Mouse (Mus musculus): ENCODE results near the gene Smurf1. TPM values are rescaled to one million over a fixed set of nuclear protein-coding genes. Genes with fewer than 3 reads are reported as not detected.

Gene Smurf1
- polyA plus RNA-seq, 1 experiment from 2014 or later: 17.2 TPM

- Histone ChIP-seq H3K4me2 (ENCODE audit: low read length) (no peak overlapping the region), H3K4me3 (ENCODE audit: low read depth, low read length) (no peak overlapping the region), H3K27ac (ENCODE audit: low read depth) (no peak overlapping the region), H3K9me3 (ENCODE audit: control insufficient read depth, low read length) (no peaks in the 10 kb centered on the region), H3K4me1 (replicated peaks; ENCODE audit: control insufficient read depth, insufficient read depth, low read length) (no peaks in the 10 kb centered on the region), H3K9ac (ENCODE audit: low read length) (no peak overlapping the region), H3K36me3 (ENCODE audit: control insufficient read depth, insufficient read depth, low read length) (peaks cover 17% of the 10 kb centered on the region), H3K27me3 (replicated peaks; ENCODE audit: control insufficient read depth, insufficient read depth, low read length) (no peaks in the 10 kb centered on the region)
- ATAC-seq (replicated peaks; ENCODE audit: low FRiP score, low TSS enrichment, low read depth): no peak
- 63% methylated on average over 12 of the region's 12 CpGs for WGBS
- no peak for DNase-seq (ENCODE audit: low spot score)
Observed at GRCm38 (mm10) chr5:144904356-144905134, 61.1 kb downstream of the Smurf1 start.

GRCm38 (mm10) chr5:144901791-144902190 is 63.9 kb downstream of the Smurf1 start:
- WGBS: 74% methylated on average over 10 of the region's 10 CpGs
- H3K4me1 ChIP-seq (replicated peaks; ENCODE audit: control insufficient read depth, insufficient read depth, low read length): no peaks in the 10 kb centered on the region
- peaks cover 42% of the 10 kb centered on the region for H3K36me3 ChIP-seq (ENCODE audit: control insufficient read depth, insufficient read depth, low read length)
- no peak for DNase-seq (ENCODE audit: low spot score)
- H3K4me3 ChIP-seq (ENCODE audit: low read depth, low read length): no peak overlapping the region
- ATAC-seq (replicated peaks; ENCODE audit: low FRiP score, low TSS enrichment, low read depth): no peak
- no peaks in the 10 kb centered on the region for H3K27me3 ChIP-seq (replicated peaks; ENCODE audit: control insufficient read depth, insufficient read depth, low read length)
- H3K9me3 ChIP-seq (ENCODE audit: control insufficient read depth, low read length): no peaks in the 10 kb centered on the region
- H3K27ac ChIP-seq (ENCODE audit: low read depth): no peak overlapping the region
- no peak overlapping the region for H3K9ac ChIP-seq (ENCODE audit: low read length)
- no peak overlapping the region for H3K4me2 ChIP-seq (ENCODE audit: low read length)

GRCm38 (mm10) chr5:144901035-144901434 is 64.6 kb downstream of the Smurf1 start:
- Histone ChIP-seq H3K36me3 (ENCODE audit: control insufficient read depth, insufficient read depth, low read length) (peaks cover 50% of the 10 kb centered on the region), H3K9ac (ENCODE audit: low read length) (no peak overlapping the region), H3K4me2 (ENCODE audit: low read length) (no peak overlapping the region), H3K27me3 (replicated peaks; ENCODE audit: control insufficient read depth, insufficient read depth, low read length) (no peaks in the 10 kb centered on the region), H3K27ac (ENCODE audit: low read depth) (no peak overlapping the region), H3K9me3 (ENCODE audit: control insufficient read depth, low read length) (no peaks in the 10 kb centered on the region), H3K4me1 (replicated peaks; ENCODE audit: control insufficient read depth, insufficient read depth, low read length) (no peaks in the 10 kb centered on the region), H3K4me3 (ENCODE audit: low read depth, low read length) (no peak overlapping the region)
- DNase-seq (ENCODE audit: low spot score) (no peak), ATAC-seq (replicated peaks; ENCODE audit: low FRiP score, low TSS enrichment, low read depth) (no peak)
- WGBS: 90% methylated on average over 7 of the region's 7 CpGs

GRCm38 (mm10) chr5:144898448-144899052 is 67.1 kb downstream of the Smurf1 start:
- no peak overlapping the region for H3K9ac ChIP-seq (ENCODE audit: low read length)
- no peak overlapping the region for H3K4me3 ChIP-seq (ENCODE audit: low read depth, low read length)
- H3K27me3 ChIP-seq (replicated peaks; ENCODE audit: control insufficient read depth, insufficient read depth, low read length): no peaks in the 10 kb centered on the region
- DNase-seq (ENCODE audit: low spot score) (no peak), ATAC-seq (replicated peaks; ENCODE audit: low FRiP score, low TSS enrichment, low read depth) (no peak)
- no peaks in the 10 kb centered on the region for H3K9me3 ChIP-seq (ENCODE audit: control insufficient read depth, low read length)
- peaks cover 66% of the 10 kb centered on the region for H3K36me3 ChIP-seq (ENCODE audit: control insufficient read depth, insufficient read depth, low read length)
- WGBS: 50% methylated on average over 7 of the region's 7 CpGs
- H3K4me1 ChIP-seq (replicated peaks; ENCODE audit: control insufficient read depth, insufficient read depth, low read length): no peaks in the 10 kb centered on the region
- H3K27ac ChIP-seq (ENCODE audit: low read depth): no peak overlapping the region
- no peak overlapping the region for H3K4me2 ChIP-seq (ENCODE audit: low read length)

- Histone ChIP-seq H3K4me2 (ENCODE audit: low read length) (no peak overlapping the region), H3K4me1 (replicated peaks; ENCODE audit: control insufficient read depth, insufficient read depth, low read length) (no peaks in the 10 kb centered on the region), H3K9ac (ENCODE audit: low read length) (no peak overlapping the region), H3K4me3 (ENCODE audit: low read depth, low read length) (no peak overlapping the region), H3K27ac (ENCODE audit: low read depth) (no peak overlapping the region), H3K36me3 (ENCODE audit: control insufficient read depth, insufficient read depth, low read length) (peaks cover 73% of the 10 kb centered on the region), H3K9me3 (ENCODE audit: control insufficient read depth, low read length) (no peaks in the 10 kb centered on the region), H3K27me3 (replicated peaks; ENCODE audit: control insufficient read depth, insufficient read depth, low read length) (no peaks in the 10 kb centered on the region)
- WGBS: 72% methylated on average over 7 of the region's 7 CpGs
- DNase-seq (ENCODE audit: low spot score) (no peak), ATAC-seq (replicated peaks; ENCODE audit: low FRiP score, low TSS enrichment, low read depth) (0 out of 2 replicates have a peak, but pooled peaks have one; percentile 27)
Observed at GRCm38 (mm10) chr5:144897881-144898280, 67.8 kb downstream of the Smurf1 start.

GRCm38 (mm10) chr5:144891276-144891675 is 74.4 kb downstream of the Smurf1 start:
- no peak overlapping the region for H3K27ac ChIP-seq (ENCODE audit: low read depth)
- H3K27me3 ChIP-seq (replicated peaks; ENCODE audit: control insufficient read depth, insufficient read depth, low read length): no peaks in the 10 kb centered on the region
- peaks cover 87% of the 10 kb centered on the region for H3K36me3 ChIP-seq (ENCODE audit: control insufficient read depth, insufficient read depth, low read length)
- H3K4me2 ChIP-seq (ENCODE audit: low read length): no peak overlapping the region
- H3K4me3 ChIP-seq (ENCODE audit: low read depth, low read length): no peak overlapping the region
- H3K9ac ChIP-seq (ENCODE audit: low read length): no peak overlapping the region
- DNase-seq (ENCODE audit: low spot score): no peak
- WGBS: 89% methylated on average over 11 of the region's 11 CpGs
- H3K9me3 ChIP-seq (ENCODE audit: control insufficient read depth, low read length): 0 out of 2 replicates have a peak, but pooled peaks cover 5% of the 10 kb centered on the region
- H3K4me1 ChIP-seq (replicated peaks; ENCODE audit: control insufficient read depth, insufficient read depth, low read length): no peaks in the 10 kb centered on the region
- ATAC-seq (replicated peaks; ENCODE audit: low FRiP score, low TSS enrichment, low read depth): no peak

DNA sequence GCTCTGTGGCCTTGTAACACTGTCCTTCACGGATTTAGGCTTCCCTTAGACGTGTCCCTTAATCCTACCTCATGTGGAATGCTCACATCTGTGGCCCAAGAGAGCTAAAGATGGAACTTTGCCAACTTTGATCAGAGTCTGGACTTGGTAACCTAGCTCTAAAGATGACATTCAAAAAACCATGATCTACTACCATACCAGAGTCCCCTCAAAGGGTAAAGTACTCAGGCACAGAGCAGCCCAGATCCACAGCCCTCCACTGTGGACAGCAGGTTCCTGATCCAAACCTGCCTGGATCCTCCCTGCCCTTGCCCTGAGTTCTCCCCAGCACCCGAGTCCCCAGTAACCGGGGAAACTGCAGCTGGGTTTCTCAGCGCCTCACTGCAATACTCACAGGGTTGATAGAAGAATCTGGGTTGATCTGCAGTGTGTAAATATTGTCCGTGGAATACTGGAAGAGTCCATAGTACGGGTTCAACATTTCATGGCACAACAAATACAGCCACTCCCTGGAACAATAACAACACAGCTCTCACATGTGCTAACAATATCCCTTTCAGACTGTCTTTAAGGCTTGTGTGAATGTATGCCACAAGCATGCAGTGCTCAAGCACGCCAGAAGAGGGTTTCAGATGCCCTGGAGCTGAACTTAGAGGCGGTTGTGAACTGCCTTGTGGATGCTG is 79.5 kb downstream of the Smurf1 start:
- Histone ChIP-seq H3K4me2 (ENCODE audit: low read length) (no peak overlapping the region), H3K27ac (ENCODE audit: low read depth) (no peak overlapping the region), H3K4me1 (replicated peaks; ENCODE audit: control insufficient read depth, insufficient read depth, low read length) (no peaks in the 10 kb centered on the region), H3K4me3 (ENCODE audit: low read depth, low read length) (no peak overlapping the region), H3K27me3 (replicated peaks; ENCODE audit: control insufficient read depth, insufficient read depth, low read length) (no peaks in the 10 kb centered on the region), H3K36me3 (ENCODE audit: control insufficient read depth, insufficient read depth, low read length) (peaks cover 93% of the 10 kb centered on the region), H3K9ac (ENCODE audit: low read length) (no peak overlapping the region), H3K9me3 (ENCODE audit: control insufficient read depth, low read length) (0 out of 2 replicates have a peak, but pooled peaks cover 5% of the 10 kb centered on the region)
- no peak for ATAC-seq (replicated peaks; ENCODE audit: low FRiP score, low TSS enrichment, low read depth)
- no peak for DNase-seq (ENCODE audit: low spot score)
- 91% methylated on average over 9 of the region's 9 CpGs for WGBS

DNA sequence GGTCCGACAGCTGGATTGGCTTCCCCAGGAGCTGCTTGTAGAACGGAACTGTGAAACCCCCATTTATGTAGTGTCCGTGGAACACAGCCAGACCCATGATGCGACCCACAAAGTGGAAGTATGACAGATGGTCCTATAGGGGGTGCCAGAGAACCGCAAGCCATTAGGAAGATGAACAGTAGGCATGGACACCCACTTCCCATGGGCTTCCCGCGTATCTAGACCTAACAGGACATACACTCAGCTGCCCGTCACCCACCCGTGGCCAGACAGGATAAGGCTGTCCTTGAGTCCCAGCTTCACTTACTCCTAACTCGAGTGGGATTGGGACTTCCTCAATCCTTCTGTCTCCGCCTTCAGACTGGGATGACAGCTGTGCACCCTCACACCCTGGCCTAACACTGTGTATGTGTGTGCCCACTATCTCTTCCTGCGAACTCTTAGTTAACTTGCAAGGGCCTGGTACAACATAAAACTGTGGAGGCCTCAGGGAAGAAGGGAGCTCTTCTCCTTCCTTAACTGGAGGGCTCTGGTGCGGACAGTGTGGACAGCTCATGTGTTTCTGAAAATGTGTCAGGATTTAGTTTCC is 80.9 kb downstream of the Smurf1 start:
- no peak overlapping the region for H3K4me3 ChIP-seq (ENCODE audit: low read depth, low read length)
- H3K4me1 ChIP-seq (replicated peaks; ENCODE audit: control insufficient read depth, insufficient read depth, low read length): no peaks in the 10 kb centered on the region
- peaks cover 95% of the 10 kb centered on the region for H3K36me3 ChIP-seq (ENCODE audit: control insufficient read depth, insufficient read depth, low read length)
- H3K4me2 ChIP-seq (ENCODE audit: low read length): no peak overlapping the region
- no peak overlapping the region for H3K27ac ChIP-seq (ENCODE audit: low read depth)
- ATAC-seq (replicated peaks; ENCODE audit: low FRiP score, low TSS enrichment, low read depth) (0 out of 2 replicates have a peak, but pooled peaks have one; percentile 19), DNase-seq (ENCODE audit: low spot score) (no peak)
- 79% methylated on average over 13 of the region's 13 CpGs for WGBS
- 0 out of 2 replicates have a peak, but pooled peaks cover 5% of the 10 kb centered on the region for H3K9me3 ChIP-seq (ENCODE audit: control insufficient read depth, low read length)
- no peaks in the 10 kb centered on the region for H3K27me3 ChIP-seq (replicated peaks; ENCODE audit: control insufficient read depth, insufficient read depth, low read length)
- no peak overlapping the region for H3K9ac ChIP-seq (ENCODE audit: low read length)
